Mouse (Mus musculus) thymus, adult 2 months (tissue): ENCODE results near the gene Parn.

Experiments used
- CTCF ChIP-seq: fragments of 200-500 bp; IDR thresholded peaks from 2 replicates; pipeline ENCODE4 v1.5.1; 2012; ENCODE audit warnings: mild to moderate bottlenecking, control low read depth, low read length, moderate library complexity, borderline replicate concordance; ENCODE audit not compliant: control insufficient read depth, poor library complexity, insufficient read depth; ENCODE audit errors: extremely low read depth
- POLR2A ChIP-seq: fragments of 200-500 bp; IDR thresholded peaks from 2 replicates; pipeline ENCODE4 v1.6.1; 2012; ENCODE audit warnings: mild to moderate bottlenecking, low read length, control low read depth, moderate library complexity; ENCODE audit not compliant: control insufficient read depth, poor library complexity, insufficient read depth; ENCODE audit errors: extremely low read depth

GRCm38 (mm10) chr16:13644474-13644873 lies 23.5 kb downstream of the Parn start:
- TF ChIP-seq POLR2A (no peak), CTCF (no peak)
